Mouse (Mus musculus) heart, embryonic 12.5 days (tissue): ENCODE results near the gene Atg7. TPM values are rescaled to one million over a fixed set of nuclear protein-coding genes. Genes with fewer than 3 reads are reported as not detected.

Experiments
- ATAC-seq: fragments of 200-750 bp; cut with Nextera tagmentation; 2 replicates; pipeline ENCODE4 v1.8.0; 2017; ENCODE audit warnings: moderate TSS enrichment, moderate library complexity; ENCODE audit not compliant: insufficient number of reproducible peaks, low FRiP score
- H3K27ac ChIP-seq: fragments of 300-500 bp; sonication (generic); 2 replicates; pipeline ENCODE4 v1.5.1; 2016; ENCODE audit warnings: mild to moderate bottlenecking, moderate library complexity; ENCODE audit not compliant: poor library complexity, severe bottlenecking
- H3K27me3 ChIP-seq: fragments of 300-500 bp; sonication (generic); replicated peaks from 2 replicates; pipeline ENCODE4 v1.6.1; 2016; ENCODE audit warnings: mild to moderate bottlenecking, moderate library complexity
- H3K36me3 ChIP-seq: fragments of 300-500 bp; sonication (generic); 2 replicates; pipeline ENCODE4 v1.6.1; 2016; ENCODE audit warnings: mild to moderate bottlenecking, moderate library complexity
- H3K4me1 ChIP-seq: fragments of 300-500 bp; sonication (generic); replicated peaks from 2 replicates; pipeline ENCODE4 v1.6.1; 2016; ENCODE audit warnings: mild to moderate bottlenecking
- H3K4me2 ChIP-seq: fragments of 300-500 bp; sonication (generic); 2 replicates; pipeline ENCODE4 v1.6.1; 2016; ENCODE audit warnings: mild to moderate bottlenecking, moderate library complexity
- H3K4me3 ChIP-seq: fragments of 300-500 bp; sonication (generic); 2 replicates; pipeline ENCODE4 v1.5.1; 2016; ENCODE audit warnings: mild to moderate bottlenecking
- H3K9ac ChIP-seq: fragments of 300-500 bp; sonication (generic); 2 replicates; pipeline ENCODE4 v1.6.1; 2016; ENCODE audit warnings: mild to moderate bottlenecking, moderate library complexity
- H3K9me3 ChIP-seq: fragments of 300-500 bp; sonication (generic); replicated peaks from 2 replicates; pipeline ENCODE4 v1.6.1; 2016; ENCODE audit warnings: mild to moderate bottlenecking, moderate library complexity
- WGBS: fragments of 180-500 bp; shearing (Covaris S2); methylation state at CpG from one replicate; pipeline ENCODE4 v1.1.7; 2016; 5-methylcytosine and 5-hydroxymethylcytosine counted together
- polyA plus RNA-seq: library from polyadenylated mRNA; unstranded; fragments of >200 nt; fragmentation: Nextera tagmentation; extraction: Ambion mirVana; gene quantifications from 2 replicates; pipeline ENCODE4 v1.2.1, GENCODE M21; 2016

The Atg7 gene
- polyA plus RNA-seq, 1 experiment from 2014 or later = 18.4 TPM

GRCm38 (mm10) chr6:114787606-114788005, 144.7 kb downstream of the Atg7 start:
- H3K4me1 ChIP-seq = peaks cover 20% of the 10 kb centered on the region
- H3K27me3 ChIP-seq = no peaks in the 10 kb centered on the region
- H3K9me3 ChIP-seq = no peaks in the 10 kb centered on the region
- H3K36me3 ChIP-seq = no peaks in the 10 kb centered on the region
- ATAC-seq = no peak
- no peak overlapping the region for H3K4me2 ChIP-seq
- H3K27ac ChIP-seq = no peak overlapping the region
- no peak overlapping the region for H3K4me3 ChIP-seq
- 73% methylated on average over 3 of the region's 3 CpGs for WGBS
- no peak overlapping the region for H3K9ac ChIP-seq

GRCm38 (mm10) chr6:114788663-114789062, 145.8 kb downstream of the Atg7 start:
- H3K27ac ChIP-seq = no peak overlapping the region
- ATAC-seq = no peak

GRCm38 (mm10) chr6:114790084-114790483, 147.2 kb downstream of the Atg7 start:
- H3K4me2 ChIP-seq = no peak overlapping the region
- WGBS = 74% methylated on average over 2 of the region's 2 CpGs
- no peak overlapping the region for H3K9ac ChIP-seq
- H3K27me3 ChIP-seq = no peaks in the 10 kb centered on the region
- no peak overlapping the region for H3K4me3 ChIP-seq
- H3K27ac ChIP-seq = no peak overlapping the region
- no peaks in the 10 kb centered on the region for H3K36me3 ChIP-seq
- H3K4me1 ChIP-seq = peaks cover 16% of the 10 kb centered on the region
- H3K9me3 ChIP-seq = no peaks in the 10 kb centered on the region
- ATAC-seq = no peak

More at GRCm38 (mm10) chr6:114788663-114789062, 145.8 kb downstream of the Atg7 start:
- no peaks in the 10 kb centered on the region for H3K36me3 ChIP-seq
- H3K4me2 ChIP-seq = no peak overlapping the region
- peaks cover 16% of the 10 kb centered on the region for H3K4me1 ChIP-seq
- H3K4me3 ChIP-seq = no peak overlapping the region
- 56% methylated on average over 4 of the region's 4 CpGs for WGBS
- no peaks in the 10 kb centered on the region for H3K9me3 ChIP-seq
- H3K27me3 ChIP-seq = no peaks in the 10 kb centered on the region
- H3K9ac ChIP-seq = no peak overlapping the region

- 82% methylated on average over 7 of the region's 7 CpGs for WGBS
- H3K4me2 ChIP-seq = no peak overlapping the region
- no peaks in the 10 kb centered on the region for H3K9me3 ChIP-seq
- peaks cover 16% of the 10 kb centered on the region for H3K4me1 ChIP-seq
- H3K36me3 ChIP-seq = no peaks in the 10 kb centered on the region
- no peaks in the 10 kb centered on the region for H3K27me3 ChIP-seq
- H3K9ac ChIP-seq = no peak overlapping the region
- H3K27ac ChIP-seq = no peak overlapping the region
- no peak overlapping the region for H3K4me3 ChIP-seq
- ATAC-seq = no peak
Measured at GRCm38 (mm10) chr6:114790902-114791301, 148.0 kb downstream of the Atg7 start.

- H3K36me3 ChIP-seq = no peaks in the 10 kb centered on the region
- H3K4me3 ChIP-seq = no peak overlapping the region
- no peak overlapping the region for H3K9ac ChIP-seq
- WGBS = 77% methylated on average over 4 of the region's 4 CpGs
- ATAC-seq = no peak
- no peaks in the 10 kb centered on the region for H3K9me3 ChIP-seq
- H3K27me3 ChIP-seq = no peaks in the 10 kb centered on the region
- no peak overlapping the region for H3K27ac ChIP-seq
- no peak overlapping the region for H3K4me2 ChIP-seq
- peaks cover 15% of the 10 kb centered on the region for H3K4me1 ChIP-seq
Measured at GRCm38 (mm10) chr6:114791846-114792245, 148.9 kb downstream of the Atg7 start.

GRCm38 (mm10) chr6:114794706-114795105, 151.8 kb downstream of the Atg7 start:
- no peaks in the 10 kb centered on the region for H3K36me3 ChIP-seq
- no peak overlapping the region for H3K9ac ChIP-seq
- H3K9me3 ChIP-seq = no peaks in the 10 kb centered on the region
- no peak overlapping the region for H3K27ac ChIP-seq
- no peaks in the 10 kb centered on the region for H3K27me3 ChIP-seq
- ATAC-seq = no peak
- no peak overlapping the region for H3K4me3 ChIP-seq
- WGBS = 92% methylated on average over 9 of the region's 9 CpGs
- H3K4me2 ChIP-seq = no peak overlapping the region
- H3K4me1 ChIP-seq = peaks cover 14% of the 10 kb centered on the region

- H3K4me3 ChIP-seq = no peak overlapping the region
- H3K27me3 ChIP-seq = no peaks in the 10 kb centered on the region
- H3K4me2 ChIP-seq = no peak overlapping the region
- H3K9ac ChIP-seq = no peak overlapping the region
- no peaks in the 10 kb centered on the region for H3K9me3 ChIP-seq
- H3K4me1 ChIP-seq = peaks cover 22% of the 10 kb centered on the region
- H3K27ac ChIP-seq = no peak overlapping the region
- WGBS = 75% methylated on average over 7 of the region's 7 CpGs
- H3K36me3 ChIP-seq = no peaks in the 10 kb centered on the region
- ATAC-seq = no peak
Measured at GRCm38 (mm10) chr6:114795706-114796325, 152.9 kb downstream of the Atg7 start.

- H3K27me3 ChIP-seq = peaks cover 11% of the 10 kb centered on the region
- 73% methylated on average over 5 of the region's 5 CpGs for WGBS
- H3K4me2 ChIP-seq = no peak overlapping the region
- peaks cover 34% of the 10 kb centered on the region for H3K4me1 ChIP-seq
- no peak for ATAC-seq
- no peak overlapping the region for H3K4me3 ChIP-seq
- H3K9ac ChIP-seq = no peak overlapping the region
- H3K9me3 ChIP-seq = no peaks in the 10 kb centered on the region
- no peak overlapping the region for H3K27ac ChIP-seq
- H3K36me3 ChIP-seq = no peaks in the 10 kb centered on the region
Measured at GRCm38 (mm10) chr6:114797901-114798300, 155.0 kb downstream of the Atg7 start.

GRCm38 (mm10) chr6:114798715-114799114, 155.8 kb downstream of the Atg7 start:
- Histone ChIP-seq H3K27me3 (peaks cover 11% of the 10 kb centered on the region), H3K4me3 (no peak overlapping the region), H3K9ac (no peak overlapping the region), H3K27ac (no peak overlapping the region), H3K9me3 (no peaks in the 10 kb centered on the region), H3K4me1 (peaks cover 34% of the 10 kb centered on the region), H3K4me2 (no peak overlapping the region), H3K36me3 (no peaks in the 10 kb centered on the region)
- no peak for ATAC-seq
- 40% methylated on average over 4 of the region's 4 CpGs for WGBS

- no peak overlapping the region for H3K4me3 ChIP-seq
- H3K27me3 ChIP-seq = peaks cover 11% of the 10 kb centered on the region
- WGBS = 21% methylated on average over 2 of the region's 2 CpGs
- no peak overlapping the region for H3K4me2 ChIP-seq
- H3K9ac ChIP-seq = no peak overlapping the region
- H3K4me1 ChIP-seq = peaks cover 34% of the 10 kb centered on the region
- ATAC-seq = no peak; the same call in 1 of the 2 replicates
- no peaks in the 10 kb centered on the region for H3K36me3 ChIP-seq
- H3K27ac ChIP-seq = no peak overlapping the region
- H3K9me3 ChIP-seq = no peaks in the 10 kb centered on the region
Measured at GRCm38 (mm10) chr6:114800291-114800965, 157.5 kb downstream of the Atg7 start.

GRCm38 (mm10) chr6:114803915-114804535, 161.1 kb downstream of the Atg7 start:
- no peak overlapping the region for H3K4me3 ChIP-seq
- H3K9me3 ChIP-seq = no peaks in the 10 kb centered on the region
- no peak overlapping the region for H3K27ac ChIP-seq
- H3K36me3 ChIP-seq = no peaks in the 10 kb centered on the region
- H3K27me3 ChIP-seq = peaks cover 11% of the 10 kb centered on the region
- peaks cover 22% of the 10 kb centered on the region for H3K4me1 ChIP-seq
- H3K4me2 ChIP-seq = no peak overlapping the region
- ATAC-seq = no peak
- WGBS = 76% methylated on average over 8 of the region's 8 CpGs
- no peak overlapping the region for H3K9ac ChIP-seq
